In genomic region chr11:32554141-32555091, GRCm38 (mm10) we compare ENCODE assay signal across 11 mouse cellular contexts. TPM values are rescaled to one million over a fixed set of nuclear protein-coding genes. Genes with fewer than 3 reads are reported as not detected.
DNase-seq lines count a peak whose midpoint lies in the region; ATAC-seq and TF ChIP-seq lines count a peak whose summit lies in the region.
"Had no signal": no experiment of that assay in that cellular context is flagged by ENCODE, and none has a peak within 500 bp of the region (broad histone marks: within the 10 kb centered on the region; RNA-seq: fewer than 3 reads in every experiment).

No protein-coding gene starts in this region.

- peaks cover 61% of the 10 kb centered on the region for H3K4me1 ChIP-seq in thymus, adult 2 months (replicated peaks; ENCODE audit: control insufficient read depth, insufficient read depth, low read length)
- peaks cover 63% of the 10 kb centered on the region for H3K4me1 ChIP-seq in liver, embryonic 12.5 days
- peaks cover 55% of the 10 kb centered on the region for H3K4me1 ChIP-seq in small intestine, adult 2 months (ENCODE audit: control insufficient read depth, insufficient read depth, insufficient read length, low read length)

- no peak overlapping the region for H3K4me3 ChIP-seq in gastrocnemius, adult 2 months
- H3K4me3 ChIP-seq in thymus, adult 2 months (ENCODE audit: control insufficient read depth, insufficient read depth, low read length), result no peak overlapping the region
- H3K4me3 ChIP-seq in liver, embryonic 12.5 days, result no peak overlapping the region
- peak overlapping the region; percentile 7; the same call in 1 of the 2 replicates for H3K4me3 ChIP-seq in small intestine, adult 2 months (ENCODE audit: low read depth, low read length)
- H3K4me3 ChIP-seq: left cerebral cortex, adult 2 months; stomach, embryonic 15.5 days had no signal

- ATAC-seq in liver, embryonic 12.5 days, result peak; percentile 51
- no peak for ATAC-seq in cerebellum, adult (ENCODE audit: insufficient number of reproducible peaks, low FRiP score, low TSS enrichment)

- H3K27me3 ChIP-seq in thymus, adult 2 months (ENCODE audit: control insufficient read depth, insufficient read depth, low read length), result no peaks in the 10 kb centered on the region
- no peaks in the 10 kb centered on the region for H3K27me3 ChIP-seq in liver, embryonic 12.5 days (replicated peaks)
- no peaks in the 10 kb centered on the region for H3K27me3 ChIP-seq in small intestine, adult 2 months (ENCODE audit: control insufficient read depth, insufficient read depth, low read length)
- H3K27me3 ChIP-seq: stomach, embryonic 15.5 days had no signal

- TF ChIP-seq POLR2A in thymus, adult 2 months (IDR thresholded peaks at IDR 0.05; ENCODE audit: control insufficient read depth, extremely low read depth, insufficient read depth, low read length, poor library complexity), result no peak
- no peak for TF ChIP-seq POLR2A in small intestine, adult 2 months (IDR thresholded peaks at IDR 0.05; ENCODE audit: low read depth, low read length)

- intact Hi-C loops in gastrocnemius, adult 2 months (cut with DNase I), result no loop called here

- DNase-seq in gastrocnemius, adult 2 months, result no peak
- no peak for DNase-seq in gastrocnemius, postnatal 10 days
- DNase-seq in thymus, adult 2 months, result no peak
- DNase-seq in thymus, postnatal 36 days, result no peak
- no peak for DNase-seq in cerebellum, postnatal 4 days (ENCODE audit: low spot score in 2 of 2)

- peak overlapping the region; percentile 22; the same call in 1 of the 2 replicates for H3K4me2 ChIP-seq in liver, embryonic 12.5 days
- H3K4me2 ChIP-seq: stomach, embryonic 15.5 days had no signal

- 36% methylated on average over 14 of the region's 14 CpGs for WGBS in thymus, adult 2 months
- 49% methylated on average over 14 of the region's 14 CpGs for WGBS in liver, embryonic 12.5 days (ENCODE audit: insufficient replicate concordance)
- 48% methylated on average over 14 of the region's 14 CpGs for WGBS in small intestine, adult 2 months

- no peak for TF ChIP-seq CTCF in gastrocnemius, adult 2 months (IDR thresholded peaks at IDR 0.05)
- TF ChIP-seq CTCF in thymus, adult 2 months (IDR thresholded peaks at IDR 0.05; ENCODE audit: borderline replicate concordance, control insufficient read depth, extremely low read depth, insufficient read depth, low read length, poor library complexity), result no peak
- TF ChIP-seq CTCF in small intestine, adult 2 months (IDR thresholded peaks at IDR 0.05; ENCODE audit: extremely low read depth, insufficient read length, insufficient replicate concordance, low read depth, low read length), result no peak

- no peaks in the 10 kb centered on the region for H3K9me3 ChIP-seq in liver, embryonic 12.5 days (replicated peaks)
- H3K9me3 ChIP-seq: stomach, embryonic 15.5 days had no signal

- H3K9ac ChIP-seq in liver, embryonic 12.5 days, result no peak overlapping the region; the same call in 1 of the 2 replicates
- H3K9ac ChIP-seq: stomach, embryonic 15.5 days had no signal

- H3K27ac ChIP-seq in gastrocnemius, adult 2 months, result peak overlapping the region; percentile 67
- peak overlapping the region; percentile 77 for H3K27ac ChIP-seq in thymus, adult 2 months (ENCODE audit: control insufficient read depth, insufficient read depth, low read length)
- H3K27ac ChIP-seq in liver, embryonic 12.5 days, result peak overlapping the region; percentile 34; the same call in 1 of the 2 replicates
- H3K27ac ChIP-seq in small intestine, adult 2 months (ENCODE audit: insufficient read depth, low read depth, low read length), result peak overlapping the region; percentile 95
- H3K27ac ChIP-seq: left cerebral cortex, adult 2 months; stomach, embryonic 15.5 days had no signal

- no peaks in the 10 kb centered on the region for H3K36me3 ChIP-seq in thymus, adult 2 months (ENCODE audit: control insufficient read depth, insufficient read depth, low read length)
- H3K36me3 ChIP-seq in liver, embryonic 12.5 days, result peaks cover 13% of the 10 kb centered on the region
- 0 out of 2 replicates have a peak, but pooled peaks cover 5% of the 10 kb centered on the region for H3K36me3 ChIP-seq in small intestine, adult 2 months (ENCODE audit: control insufficient read depth, insufficient read depth, low read length)
- H3K36me3 ChIP-seq: stomach, embryonic 15.5 days had no signal

RNA-seq across cellular contexts. Expression of gene Stk10, which starts 21.3 kb away (rescaled TPM):
- 1 to 10 TPM; 1.9 to 3.8 TPM for total RNA-seq in gastrocnemius, adult 2 months (2021)
- total RNA-seq in gastrocnemius, postnatal 10 days (2021), result 1 to 10 TPM; 5.3 to 8.5 TPM
- polyA plus RNA-seq in thymus, adult 2 months (2012; rRNA removed), result 50.3 and 55.4 TPM in 2 replicates
- 5.7 and 6.0 TPM in 2 replicates for polyA plus RNA-seq in liver, embryonic 12.5 days (2016; fragmentation: Nextera tagmentation; extraction: Ambion mirVana)
- 12.7 and 49.4 TPM in 2 replicates for polyA plus RNA-seq in small intestine, adult 2 months (2012; rRNA removed)

RNA-seq across cellular contexts. Expression of gene Efcab9, which starts 22.5 kb away (rescaled TPM):
- 1 to 10 TPM; 1.0 to 2.0 TPM for total RNA-seq in gastrocnemius, adult 2 months (2021)
- under 1 TPM in 1 of 2 experiments, not detected in 1; 0.66 TPM for total RNA-seq in gastrocnemius, postnatal 10 days (2021)
- 0.71 and 0.85 TPM in 2 replicates for polyA plus RNA-seq in thymus, adult 2 months (2012; rRNA removed)
- polyA plus RNA-seq in liver, embryonic 12.5 days (2016; fragmentation: Nextera tagmentation; extraction: Ambion mirVana), result 0.28 and 0.56 TPM in 2 replicates
- not detected in 2 replicates for polyA plus RNA-seq in small intestine, adult 2 months (2012; rRNA removed)
- total RNA-seq: hematopoietic stem cell, adult 5-6 weeks had no signal

Comparison
In these comparisons a context has a peak if more than half of its experiments do, and no peak if none do; other contexts are left out.
1. H3K27ac ChIP-seq: peak in every context shown above with its lines; median percentile 95 in small intestine, adult 2 months; 77 in thymus, adult 2 months; 67 in gastrocnemius, adult 2 months; 34 in liver, embryonic 12.5 days.